Mouse (Mus musculus): ENCODE measurements around the gene Btbd7. TPM values are rescaled to one million over a fixed set of nuclear protein-coding genes. Genes with fewer than 3 reads are reported as not detected.
A peak's percentile ranks its signal among the peaks of the same experiment; 100 is the strongest.

Gene Btbd7
- polyA plus RNA-seq, 1 experiment = 12.4 TPM

DNA sequence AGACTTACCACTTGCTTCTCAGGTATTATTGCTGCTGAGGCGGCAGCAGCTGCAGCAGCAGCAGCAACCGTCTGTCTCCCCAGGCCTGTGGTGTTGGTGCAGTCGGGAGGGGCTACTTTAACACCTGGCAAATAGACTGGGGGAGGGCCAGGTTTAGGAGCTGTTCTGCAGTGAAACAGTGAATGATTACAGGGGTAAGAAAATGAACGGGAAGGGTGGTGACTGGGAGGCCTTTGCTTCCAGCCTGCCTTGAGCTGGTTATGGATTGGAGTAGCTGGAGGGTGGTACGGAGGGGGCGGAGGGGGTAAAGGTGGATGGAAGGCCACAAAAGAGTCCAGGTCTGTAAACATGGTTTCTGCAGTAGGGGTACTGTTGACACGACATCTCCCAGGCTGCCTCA is 90.3 kb downstream of the Btbd7 start:
- no peak overlapping the region for H3K27ac ChIP-seq (ENCODE audit: insufficient read depth, low read length)
- TF ChIP-seq CTCF (IDR thresholded peaks at IDR 0.05; ENCODE audit: extremely low read depth, insufficient read depth, low read length) (no peak), POLR2A (IDR thresholded peaks at IDR 0.05; ENCODE audit: extremely low read depth, insufficient read depth, low read length) (no peak)
- no peak overlapping the region for H3K4me3 ChIP-seq (ENCODE audit: insufficient read depth, low read length)

DNA sequence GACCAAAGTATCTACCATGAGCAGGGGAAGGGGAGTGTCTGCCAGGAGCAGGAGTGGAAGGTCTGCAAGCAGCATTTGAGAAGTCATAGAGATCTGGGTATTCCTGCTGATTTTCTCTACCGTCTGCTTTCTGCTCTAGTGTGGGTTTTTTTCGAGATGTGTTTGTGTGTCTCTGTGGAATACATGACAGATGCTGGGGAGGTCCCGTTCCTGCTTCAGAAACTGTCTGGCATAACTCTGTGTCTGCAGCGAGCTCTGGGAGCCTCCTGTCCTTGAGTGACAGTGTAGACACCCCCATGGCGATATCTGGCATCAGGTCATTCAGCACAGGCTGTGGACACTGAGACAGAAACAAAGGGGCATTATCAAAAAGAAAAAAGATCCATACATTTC is 92.7 kb downstream of the Btbd7 start:
- no peak overlapping the region for H3K4me3 ChIP-seq (ENCODE audit: insufficient read depth, low read length)
- peaks cover 2% of the 10 kb centered on the region; the same call in 1 of the 2 replicates for H3K4me1 ChIP-seq (ENCODE audit: control insufficient read depth, insufficient read depth, low read length)
- no peak for TF ChIP-seq CTCF (IDR thresholded peaks at IDR 0.05; ENCODE audit: extremely low read depth, insufficient read depth, low read length)
- no peak for TF ChIP-seq POLR2A (IDR thresholded peaks at IDR 0.05; ENCODE audit: extremely low read depth, insufficient read depth, low read length)
- H3K27ac ChIP-seq (ENCODE audit: insufficient read depth, low read length) = no peak overlapping the region

More for the DNA sequence above, 90.3 kb downstream of the Btbd7 start:
- H3K4me1 ChIP-seq (ENCODE audit: control insufficient read depth, insufficient read depth, low read length) = peaks cover 2% of the 10 kb centered on the region; the same call in 1 of the 2 replicates

DNA sequence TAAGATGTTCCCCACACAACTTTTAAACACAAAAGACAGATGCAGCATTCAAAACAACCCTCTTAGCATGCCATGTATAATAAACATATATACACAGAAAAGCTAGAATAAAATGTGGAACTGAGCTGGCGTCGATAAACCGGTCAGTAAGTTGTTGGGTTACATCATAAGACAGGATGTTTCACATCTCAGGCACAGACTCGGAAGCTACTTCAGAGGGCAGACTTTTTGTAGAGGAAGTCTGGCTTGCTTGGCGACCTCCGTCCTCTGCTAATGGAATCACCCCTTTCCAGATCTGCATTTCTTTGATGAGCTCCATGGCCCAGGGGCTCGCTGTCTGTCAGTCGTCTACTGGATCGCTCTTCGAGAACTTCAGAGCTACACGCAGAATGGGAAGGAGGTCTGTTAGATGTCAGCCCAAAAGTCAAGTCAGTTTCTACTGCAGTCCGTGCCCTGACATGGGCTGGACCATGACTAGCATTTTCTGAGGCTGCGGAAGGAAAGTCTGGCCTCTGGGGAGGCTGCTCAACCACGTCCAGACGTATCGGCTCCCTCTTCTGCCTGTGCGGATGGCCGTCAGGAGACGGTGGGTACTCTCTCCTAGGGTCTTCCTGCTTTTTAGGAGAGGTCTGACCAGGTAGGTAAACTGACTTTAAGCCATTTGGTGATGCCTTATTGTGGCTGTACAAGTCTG is 93.2 kb downstream of the Btbd7 start:
- no peak overlapping the region for H3K27ac ChIP-seq (ENCODE audit: insufficient read depth, low read length)

DNA sequence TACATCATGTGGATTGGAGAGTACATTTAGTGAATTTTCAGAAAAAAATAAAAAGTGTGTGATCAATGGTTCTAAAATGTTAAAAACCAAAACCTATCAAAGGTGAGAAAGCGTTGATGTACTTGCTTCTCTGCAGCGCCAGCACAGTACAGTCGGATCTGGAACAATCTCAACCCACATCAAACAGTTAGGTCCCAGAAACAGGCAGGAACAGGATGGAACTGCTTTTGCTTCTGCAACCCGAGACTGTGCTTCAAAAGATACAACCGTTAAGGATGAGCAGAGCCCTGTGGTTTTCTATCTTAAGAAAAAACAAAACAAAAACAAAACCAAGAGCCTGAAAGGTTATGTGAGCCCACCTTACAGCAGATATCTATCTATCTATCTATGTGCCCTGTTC is 95.4 kb downstream of the Btbd7 start:
- Histone ChIP-seq H3K4me3 (ENCODE audit: insufficient read depth, low read length) (no peak overlapping the region), H3K4me1 (ENCODE audit: control insufficient read depth, insufficient read depth, low read length) (no peaks in the 10 kb centered on the region), H3K27ac (ENCODE audit: insufficient read depth, low read length) (no peak overlapping the region)
- no peak for TF ChIP-seq CTCF (IDR thresholded peaks at IDR 0.05; ENCODE audit: extremely low read depth, insufficient read depth, low read length)

More for the DNA sequence above, 93.2 kb downstream of the Btbd7 start:
- H3K4me3 ChIP-seq (ENCODE audit: insufficient read depth, low read length) = no peak overlapping the region
- TF ChIP-seq CTCF (IDR thresholded peaks at IDR 0.05; ENCODE audit: extremely low read depth, insufficient read depth, low read length) = no peak
- TF ChIP-seq POLR2A (IDR thresholded peaks at IDR 0.05; ENCODE audit: extremely low read depth, insufficient read depth, low read length) = no peak
- no peaks in the 10 kb centered on the region for H3K4me1 ChIP-seq (ENCODE audit: control insufficient read depth, insufficient read depth, low read length)

DNA sequence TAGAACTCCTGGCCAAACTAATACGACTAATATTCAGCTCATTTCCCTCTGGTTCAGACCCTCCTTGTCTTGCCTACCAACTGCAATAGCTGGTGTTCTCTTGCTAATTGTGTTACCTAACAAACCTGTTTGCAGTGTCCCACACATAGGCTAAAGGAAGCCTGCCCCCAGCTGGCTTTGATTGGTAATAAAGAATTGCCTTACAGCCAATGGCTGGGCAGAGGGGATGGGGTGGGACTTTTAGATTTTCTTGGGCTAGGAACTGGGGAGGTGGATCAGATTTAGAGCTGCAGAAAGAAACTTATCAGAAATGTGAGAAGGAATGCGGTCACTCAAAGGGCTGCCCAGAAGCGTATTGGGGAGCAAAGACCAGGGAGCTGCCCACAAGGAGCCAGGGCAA is 98.8 kb downstream of the Btbd7 start:
- Histone ChIP-seq H3K4me1 (ENCODE audit: control insufficient read depth, insufficient read depth, low read length) (no peaks in the 10 kb centered on the region), H3K27ac (ENCODE audit: insufficient read depth, low read length) (no peak overlapping the region), H3K4me3 (ENCODE audit: insufficient read depth, low read length) (no peak overlapping the region)
- TF ChIP-seq CTCF (IDR thresholded peaks at IDR 0.05; ENCODE audit: extremely low read depth, insufficient read depth, low read length) (0 out of 2 replicates have a peak, but pooled peaks have one; percentile 7), POLR2A (IDR thresholded peaks at IDR 0.05; ENCODE audit: extremely low read depth, insufficient read depth, low read length) (no peak)

DNA sequence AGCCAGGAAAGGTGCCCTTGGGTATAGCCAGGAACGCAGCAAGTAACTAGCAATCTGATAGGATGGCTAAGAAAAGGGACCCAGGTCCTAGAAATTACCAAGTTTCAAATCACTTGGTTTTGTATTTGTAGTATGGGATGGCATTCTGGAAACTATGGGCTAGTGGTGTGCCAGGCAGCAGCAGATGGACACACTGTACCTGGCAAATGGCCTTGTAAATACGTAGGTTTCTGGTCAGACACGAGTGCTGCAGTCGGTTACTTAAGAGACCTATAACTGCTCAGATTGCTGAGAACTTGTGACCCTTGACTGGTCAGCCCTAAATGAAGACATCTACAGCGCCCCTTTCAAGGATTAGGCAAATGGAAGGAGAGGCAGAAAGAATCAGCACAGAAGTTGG is 100.1 kb downstream of the Btbd7 start:
- no peaks in the 10 kb centered on the region for H3K4me1 ChIP-seq (ENCODE audit: control insufficient read depth, insufficient read depth, low read length)
- no peak overlapping the region for H3K4me3 ChIP-seq (ENCODE audit: insufficient read depth, low read length)
- H3K27ac ChIP-seq (ENCODE audit: insufficient read depth, low read length) = no peak overlapping the region
- TF ChIP-seq CTCF (IDR thresholded peaks at IDR 0.05; ENCODE audit: extremely low read depth, insufficient read depth, low read length) = no peak
- TF ChIP-seq POLR2A (IDR thresholded peaks at IDR 0.05; ENCODE audit: extremely low read depth, insufficient read depth, low read length) = no peak

DNA sequence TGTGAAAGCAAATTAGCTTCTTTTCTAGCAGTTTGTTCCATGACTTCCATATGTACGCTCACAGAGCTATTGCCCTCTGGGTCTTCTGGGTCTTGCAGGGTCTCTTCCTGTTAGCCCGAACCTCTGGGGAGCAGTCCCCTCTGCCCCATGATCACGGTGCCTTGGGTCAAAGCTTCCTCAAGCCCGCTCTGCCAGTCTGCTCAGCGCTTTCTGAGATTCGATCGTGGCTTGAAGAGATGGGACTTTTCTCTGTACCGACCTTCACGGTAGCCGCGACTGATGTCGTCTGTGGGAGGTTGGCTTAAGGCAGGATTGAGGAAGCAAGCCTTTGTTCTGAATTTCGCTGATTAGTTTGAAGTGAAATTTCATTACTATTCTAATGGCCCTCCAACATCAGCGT is 102.2 kb downstream of the Btbd7 start:
- H3K27ac ChIP-seq (ENCODE audit: insufficient read depth, low read length) = no peak overlapping the region
- no peaks in the 10 kb centered on the region for H3K4me1 ChIP-seq (ENCODE audit: control insufficient read depth, insufficient read depth, low read length)
- H3K4me3 ChIP-seq (ENCODE audit: insufficient read depth, low read length) = no peak overlapping the region
- TF ChIP-seq POLR2A (IDR thresholded peaks at IDR 0.05; ENCODE audit: extremely low read depth, insufficient read depth, low read length) (no peak), CTCF (IDR thresholded peaks at IDR 0.05; ENCODE audit: extremely low read depth, insufficient read depth, low read length) (no peak)

DNA sequence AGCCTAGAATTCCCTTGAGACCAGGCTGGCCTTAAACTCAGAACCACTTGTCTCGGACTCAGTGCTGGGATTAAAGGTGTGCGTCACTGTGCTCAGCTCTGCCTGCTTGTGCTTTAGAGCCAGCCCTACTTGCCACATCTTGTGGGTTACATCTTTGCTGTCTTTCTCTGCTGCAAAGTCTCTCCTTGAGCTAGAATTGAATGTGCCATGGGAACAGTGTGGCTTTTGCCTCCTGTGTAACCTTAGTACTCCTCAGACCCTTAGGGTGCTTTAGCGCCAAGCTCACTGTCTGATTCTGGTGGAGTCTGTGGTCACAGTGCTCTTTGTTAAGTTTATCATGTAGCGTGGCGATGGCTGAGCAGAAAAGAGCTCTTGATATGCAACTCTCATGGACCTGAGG is 105.6 kb downstream of the Btbd7 start:
- no peaks in the 10 kb centered on the region for H3K4me1 ChIP-seq (ENCODE audit: control insufficient read depth, insufficient read depth, low read length)
- H3K27ac ChIP-seq (ENCODE audit: insufficient read depth, low read length) = no peak overlapping the region
- no peak overlapping the region for H3K4me3 ChIP-seq (ENCODE audit: insufficient read depth, low read length)
- TF ChIP-seq CTCF (IDR thresholded peaks at IDR 0.05; ENCODE audit: extremely low read depth, insufficient read depth, low read length) (no peak), POLR2A (IDR thresholded peaks at IDR 0.05; ENCODE audit: extremely low read depth, insufficient read depth, low read length) (no peak)

DNA sequence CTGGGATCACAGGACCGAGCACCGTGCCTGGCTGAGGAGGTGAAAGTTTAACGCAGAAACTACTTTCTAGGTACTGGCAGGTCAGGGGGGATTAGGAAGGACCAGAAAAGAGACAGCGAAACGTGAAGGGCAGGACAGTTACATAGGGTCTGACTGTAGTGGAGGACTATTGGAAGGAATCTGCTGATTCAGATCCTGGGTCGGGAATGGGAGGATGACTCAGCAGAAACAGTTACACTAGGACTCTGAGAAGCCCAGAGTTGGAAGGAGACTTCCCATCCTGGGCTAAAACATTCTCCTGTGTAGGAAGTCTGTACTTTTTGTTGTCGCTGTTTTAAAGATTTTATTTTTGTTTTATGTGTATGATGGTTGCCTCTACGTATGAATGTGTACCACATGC is 106.7 kb downstream of the Btbd7 start:
- TF ChIP-seq CTCF (IDR thresholded peaks at IDR 0.05; ENCODE audit: extremely low read depth, insufficient read depth, low read length) (no peak), POLR2A (IDR thresholded peaks at IDR 0.05; ENCODE audit: extremely low read depth, insufficient read depth, low read length) (no peak)
- Histone ChIP-seq H3K4me1 (ENCODE audit: control insufficient read depth, insufficient read depth, low read length) (no peaks in the 10 kb centered on the region), H3K27ac (ENCODE audit: insufficient read depth, low read length) (no peak overlapping the region), H3K4me3 (ENCODE audit: insufficient read depth, low read length) (no peak overlapping the region)

DNA sequence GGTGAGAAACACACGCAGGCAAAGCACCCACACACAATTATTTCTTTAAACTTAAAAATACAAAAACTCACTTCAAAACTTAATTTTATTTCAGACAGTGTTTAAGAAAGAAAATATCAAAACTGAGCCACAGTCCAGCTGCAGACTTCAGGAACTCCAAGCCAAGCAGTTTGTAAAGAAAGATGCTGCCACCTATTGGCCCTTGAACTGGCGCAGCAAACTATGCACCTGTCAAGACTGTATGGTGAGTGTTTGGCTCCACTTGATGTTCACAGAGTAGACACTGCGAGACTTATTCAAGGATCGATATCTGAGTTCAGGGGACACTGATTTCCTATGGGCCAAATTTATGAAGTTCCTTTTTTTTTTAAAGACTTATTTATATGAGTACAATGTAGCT is 109.3 kb downstream of the Btbd7 start:
- Histone ChIP-seq H3K27ac (ENCODE audit: insufficient read depth, low read length) (no peak overlapping the region), H3K4me1 (ENCODE audit: control insufficient read depth, insufficient read depth, low read length) (no peaks in the 10 kb centered on the region), H3K4me3 (ENCODE audit: insufficient read depth, low read length) (no peak overlapping the region)
- TF ChIP-seq POLR2A (IDR thresholded peaks at IDR 0.05; ENCODE audit: extremely low read depth, insufficient read depth, low read length) (no peak), CTCF (IDR thresholded peaks at IDR 0.05; ENCODE audit: extremely low read depth, insufficient read depth, low read length) (no peak)
